Mouse (Mus musculus) intestine, embryonic 15.5 days (tissue): ENCODE measurements around the gene Cnnm2. TPM values are rescaled to one million over a fixed set of nuclear protein-coding genes. Genes with fewer than 3 reads are reported as not detected.

Experiments
- ATAC-seq: fragments of 200-750 bp; cut with Nextera tagmentation; 2 replicates; pipeline ENCODE4 v1.8.0; 2017; ENCODE audit warnings: moderate TSS enrichment, moderate library complexity
- H3K27ac ChIP-seq: fragments of 300-500 bp; sonication (generic); 2 replicates; pipeline ENCODE4 v1.5.1; 2015; ENCODE audit warnings: mild to moderate bottlenecking, inconsistent platforms
- H3K27me3 ChIP-seq: fragments of 300-500 bp; sonication (generic); replicated peaks from 2 replicates; pipeline ENCODE4 v1.6.1; 2015; ENCODE audit warnings: inconsistent platforms
- H3K36me3 ChIP-seq: fragments of 300-500 bp; sonication (generic); 2 replicates; pipeline ENCODE4 v1.6.1; 2015; ENCODE audit warnings: inconsistent platforms
- H3K4me1 ChIP-seq: fragments of 300-500 bp; sonication (generic); replicated peaks from 2 replicates; pipeline ENCODE4 v1.6.1; 2015; ENCODE audit warnings: inconsistent platforms
- H3K4me2 ChIP-seq: fragments of 300-500 bp; sonication (generic); replicated peaks from 2 replicates; pipeline ENCODE4 v1.6.1; 2015; ENCODE audit warnings: mild to moderate bottlenecking, inconsistent platforms
- H3K4me3 ChIP-seq: fragments of 300-500 bp; sonication (generic); replicated peaks from 2 replicates; pipeline ENCODE4 v1.5.1; 2015; ENCODE audit warnings: inconsistent platforms
- H3K9ac ChIP-seq: fragments of 300-500 bp; sonication (generic); 2 replicates; pipeline ENCODE4 v1.6.1; 2015; ENCODE audit warnings: inconsistent platforms
- H3K9me3 ChIP-seq: fragments of 300-500 bp; sonication (generic); 2 replicates; pipeline ENCODE4 v1.6.1; 2016; ENCODE audit warnings: inconsistent platforms
- WGBS: fragments of 180-500 bp; shearing (Covaris S2); methylation state at CpG from one replicate; pipeline ENCODE4 v1.1.7; 2015; 5-methylcytosine and 5-hydroxymethylcytosine counted together
- polyA plus RNA-seq: library from polyadenylated mRNA; unstranded; fragments of >200 nt; fragmentation: Nextera tagmentation; extraction: Ambion mirVana; gene quantifications from 2 replicates; pipeline ENCODE4 v1.2.1, GENCODE M21; 2015

Gene Cnnm2
- polyA plus RNA-seq, 1 experiment from 2014 or later = 2.9 TPM

DNA sequence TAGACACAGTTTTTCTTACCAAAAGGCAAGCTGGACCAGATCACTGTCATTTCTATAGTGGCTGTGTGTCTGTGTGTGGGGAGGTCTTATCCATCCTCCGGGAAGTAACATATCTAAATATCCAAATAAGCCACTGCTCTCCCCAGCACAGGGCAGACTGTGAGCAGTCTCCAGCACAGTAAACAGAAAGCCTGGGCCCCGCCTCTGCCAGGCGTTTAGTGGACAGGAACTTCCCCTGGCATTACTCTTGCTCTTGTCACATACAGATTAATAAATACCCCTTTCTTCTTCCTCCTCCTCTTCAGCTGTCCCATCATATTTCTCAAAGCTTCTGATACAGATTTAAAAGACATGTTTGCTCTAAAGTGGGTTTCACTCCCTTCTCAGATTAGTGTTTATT lies 101.2 kb downstream of the Cnnm2 start:
- 0 out of 2 replicates have a peak, but pooled peaks cover 7% of the 10 kb centered on the region for H3K4me1 ChIP-seq
- WGBS = 9% methylated on average over 3 of the region's 3 CpGs
- H3K9me3 ChIP-seq = no peaks in the 10 kb centered on the region
- H3K27ac ChIP-seq = no peak overlapping the region
- no peak overlapping the region for H3K4me2 ChIP-seq
- H3K36me3 ChIP-seq = no peaks in the 10 kb centered on the region
- H3K4me3 ChIP-seq = no peak overlapping the region
- H3K9ac ChIP-seq = no peak overlapping the region
- no peaks in the 10 kb centered on the region for H3K27me3 ChIP-seq
- no peak for ATAC-seq

DNA sequence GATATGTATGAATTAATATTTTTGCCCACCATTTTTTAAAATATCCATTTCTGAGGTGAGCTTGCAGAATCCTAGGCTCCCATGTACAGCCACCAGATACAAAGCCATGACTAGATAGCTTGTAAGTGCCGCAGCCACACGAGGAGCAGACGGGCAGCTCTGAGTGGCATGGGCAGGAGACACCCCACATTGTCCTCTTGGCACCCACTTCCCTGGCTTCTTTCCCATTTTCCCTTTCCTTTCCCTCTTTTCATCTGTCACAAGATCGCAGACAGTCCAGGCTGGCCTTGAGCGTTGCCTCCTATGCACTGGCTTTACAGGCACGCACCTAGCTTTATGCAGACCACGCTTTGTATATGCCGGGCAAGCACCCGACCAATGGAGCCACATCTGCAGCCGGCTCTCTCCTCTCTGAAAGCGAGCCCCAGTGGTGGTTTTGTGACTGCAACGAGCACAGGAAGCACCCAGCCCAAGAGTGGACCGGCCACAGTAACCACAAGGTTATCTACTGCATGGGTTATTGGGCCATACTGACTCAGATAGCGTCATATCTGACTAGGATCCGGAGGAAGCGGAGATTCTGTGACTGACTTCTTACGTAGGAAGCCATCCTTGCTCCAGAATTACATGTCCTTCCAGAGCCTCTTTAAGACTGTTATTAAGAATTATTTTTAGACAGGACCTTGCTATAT lies 102.0 kb downstream of the Cnnm2 start:
- Histone ChIP-seq H3K36me3 (no peaks in the 10 kb centered on the region), H3K27ac (no peak overlapping the region), H3K27me3 (no peaks in the 10 kb centered on the region), H3K9me3 (no peaks in the 10 kb centered on the region), H3K4me1 (0 out of 2 replicates have a peak, but pooled peaks cover 7% of the 10 kb centered on the region), H3K9ac (no peak overlapping the region), H3K4me3 (no peak overlapping the region), H3K4me2 (no peak overlapping the region)
- no peak for ATAC-seq
- 74% methylated on average over 17 of the region's 17 CpGs for WGBS

DNA sequence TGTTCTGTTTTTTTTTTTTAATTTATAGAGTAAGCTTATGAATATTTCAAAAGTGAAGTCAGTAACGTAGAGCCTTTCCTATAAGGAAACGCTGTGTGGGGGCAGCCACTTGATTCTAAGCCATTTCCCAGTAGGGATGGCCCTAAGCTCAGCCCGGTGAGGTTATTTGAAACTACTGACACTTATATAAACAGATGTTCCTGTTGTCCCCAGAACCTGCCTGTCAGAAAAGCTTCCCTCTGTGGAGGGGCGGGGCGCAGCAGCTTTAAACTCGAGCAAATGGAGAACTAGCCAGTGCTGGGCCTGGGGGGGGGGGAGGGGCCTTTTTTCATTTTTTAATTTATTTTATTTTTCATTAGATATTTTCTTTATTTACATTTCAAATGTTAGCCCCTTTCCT lies 102.7 kb downstream of the Cnnm2 start:
- ATAC-seq = no peak
- no peaks in the 10 kb centered on the region for H3K36me3 ChIP-seq
- WGBS = 34% methylated on average over 6 of the region's 6 CpGs
- no peaks in the 10 kb centered on the region for H3K9me3 ChIP-seq
- H3K4me2 ChIP-seq = no peak overlapping the region
- H3K9ac ChIP-seq = no peak overlapping the region
- no peak overlapping the region for H3K4me3 ChIP-seq
- H3K4me1 ChIP-seq = 0 out of 2 replicates have a peak, but pooled peaks cover 7% of the 10 kb centered on the region
- no peak overlapping the region for H3K27ac ChIP-seq
- no peaks in the 10 kb centered on the region for H3K27me3 ChIP-seq

- Histone ChIP-seq H3K4me2 (no peak overlapping the region), H3K4me3 (no peak overlapping the region), H3K27ac (no peak overlapping the region), H3K9ac (no peak overlapping the region), H3K27me3 (no peaks in the 10 kb centered on the region), H3K36me3 (no peaks in the 10 kb centered on the region), H3K9me3 (no peaks in the 10 kb centered on the region), H3K4me1 (0 out of 2 replicates have a peak, but pooled peaks cover 7% of the 10 kb centered on the region)
- ATAC-seq = no peak
- 52% methylated on average over 6 of the region's 6 CpGs for WGBS
These were observed 103.4 kb downstream of the Cnnm2 start for GRCm38 (mm10) chr19:46864731-46865331.

GRCm38 (mm10) chr19:46865381-46865780 lies 104.0 kb downstream of the Cnnm2 start:
- no peaks in the 10 kb centered on the region for H3K36me3 ChIP-seq
- WGBS = 81% methylated on average over 4 of the region's 4 CpGs
- H3K27ac ChIP-seq = no peak overlapping the region
- no peaks in the 10 kb centered on the region for H3K27me3 ChIP-seq
- H3K9me3 ChIP-seq = no peaks in the 10 kb centered on the region
- 0 out of 2 replicates have a peak, but pooled peaks cover 7% of the 10 kb centered on the region for H3K4me1 ChIP-seq
- ATAC-seq = no peak
- H3K9ac ChIP-seq = no peak overlapping the region
- H3K4me2 ChIP-seq = no peak overlapping the region
- no peak overlapping the region for H3K4me3 ChIP-seq

DNA sequence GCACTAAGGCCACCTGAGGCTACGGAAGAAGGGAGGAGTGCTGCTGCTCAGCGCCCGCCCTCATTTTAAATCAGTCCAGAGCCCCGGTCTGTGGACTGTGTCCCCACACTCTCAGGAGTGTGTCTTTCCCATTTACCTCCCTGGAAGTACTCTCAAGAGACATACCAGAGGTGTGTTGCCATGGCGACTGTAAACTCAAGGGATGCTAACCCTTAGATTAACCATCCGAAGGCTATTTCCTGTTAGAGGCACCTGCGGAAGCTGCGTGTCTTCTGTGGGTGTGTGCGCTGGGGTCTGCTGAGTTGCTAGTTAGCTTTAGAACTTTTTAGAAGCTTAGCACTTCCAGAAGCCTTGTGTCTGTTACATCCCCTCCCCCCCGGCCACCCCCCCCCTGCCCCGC lies 107.7 kb downstream of the Cnnm2 start:
- 0 out of 2 replicates have a peak, but pooled peaks have one; percentile 17 for ATAC-seq
- Histone ChIP-seq H3K27me3 (no peaks in the 10 kb centered on the region), H3K9ac (no peak overlapping the region), H3K4me1 (no peaks in the 10 kb centered on the region), H3K4me3 (no peak overlapping the region), H3K36me3 (no peaks in the 10 kb centered on the region), H3K27ac (no peak overlapping the region), H3K4me2 (no peak overlapping the region), H3K9me3 (no peaks in the 10 kb centered on the region)
- WGBS = 48% methylated on average over 11 of the region's 11 CpGs

DNA sequence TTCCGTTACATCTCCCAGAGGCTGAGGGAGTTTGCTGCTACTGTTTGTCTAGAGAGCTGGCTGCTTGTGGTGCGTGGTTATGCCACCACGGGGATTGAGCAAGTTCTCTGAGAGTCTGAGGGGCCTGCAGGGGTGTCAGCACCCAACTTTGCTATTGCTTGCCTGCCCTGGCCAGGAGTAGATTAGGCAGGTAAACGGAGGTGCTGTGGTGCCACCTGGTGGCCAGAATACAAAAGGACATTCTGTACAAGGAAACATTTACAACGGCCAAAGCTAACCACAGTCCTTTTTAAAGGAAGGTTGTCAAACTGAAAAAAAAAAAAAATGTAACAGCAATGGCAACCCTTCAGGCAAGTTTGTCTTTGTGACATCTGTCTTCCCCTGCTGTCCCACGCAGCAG lies 108.1 kb downstream of the Cnnm2 start:
- Histone ChIP-seq H3K27me3 (no peaks in the 10 kb centered on the region), H3K4me3 (no peak overlapping the region), H3K9me3 (no peaks in the 10 kb centered on the region), H3K4me2 (no peak overlapping the region), H3K36me3 (no peaks in the 10 kb centered on the region), H3K4me1 (no peaks in the 10 kb centered on the region), H3K27ac (no peak overlapping the region), H3K9ac (no peak overlapping the region)
- 6% methylated on average over 6 of the region's 6 CpGs for WGBS
- ATAC-seq = peak; percentile 67; the same call in 1 of the 2 replicates

- Histone ChIP-seq H3K4me2 (no peak overlapping the region), H3K9ac (no peak overlapping the region), H3K36me3 (no peaks in the 10 kb centered on the region), H3K4me3 (no peak overlapping the region), H3K9me3 (no peaks in the 10 kb centered on the region), H3K27ac (no peak overlapping the region), H3K4me1 (no peaks in the 10 kb centered on the region), H3K27me3 (no peaks in the 10 kb centered on the region)
- WGBS = 95% methylated on average over 4 of the region's 4 CpGs
- ATAC-seq = no peak
These were observed 109.7 kb downstream of the Cnnm2 start for GRCm38 (mm10) chr19:46871096-46871495.

DNA sequence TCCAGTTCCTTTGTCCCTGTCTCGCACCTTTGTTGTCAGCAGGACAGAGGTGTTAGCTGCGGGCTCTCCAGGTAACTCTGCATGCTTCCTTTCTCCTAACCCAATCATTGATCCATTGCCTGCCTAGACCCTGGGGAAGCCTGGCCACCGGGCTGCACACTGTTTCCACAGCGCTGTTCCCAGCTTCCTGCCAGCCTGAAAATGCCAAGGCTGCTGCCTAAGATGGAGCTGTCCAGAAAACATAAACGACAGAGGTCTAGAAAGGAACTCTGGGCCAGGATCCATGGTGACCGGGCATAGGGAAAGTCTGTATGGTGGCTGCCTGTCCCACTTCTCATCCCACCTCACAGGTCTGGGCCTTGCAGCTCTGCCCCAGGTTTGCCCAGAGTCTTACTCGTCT lies 110.3 kb downstream of the Cnnm2 start:
- Histone ChIP-seq H3K4me1 (no peaks in the 10 kb centered on the region), H3K27me3 (no peaks in the 10 kb centered on the region), H3K4me2 (no peak overlapping the region), H3K27ac (no peak overlapping the region), H3K9me3 (no peaks in the 10 kb centered on the region), H3K36me3 (no peaks in the 10 kb centered on the region), H3K9ac (no peak overlapping the region), H3K4me3 (no peak overlapping the region)
- no peak for ATAC-seq
- 65% methylated on average over 7 of the region's 7 CpGs for WGBS

DNA sequence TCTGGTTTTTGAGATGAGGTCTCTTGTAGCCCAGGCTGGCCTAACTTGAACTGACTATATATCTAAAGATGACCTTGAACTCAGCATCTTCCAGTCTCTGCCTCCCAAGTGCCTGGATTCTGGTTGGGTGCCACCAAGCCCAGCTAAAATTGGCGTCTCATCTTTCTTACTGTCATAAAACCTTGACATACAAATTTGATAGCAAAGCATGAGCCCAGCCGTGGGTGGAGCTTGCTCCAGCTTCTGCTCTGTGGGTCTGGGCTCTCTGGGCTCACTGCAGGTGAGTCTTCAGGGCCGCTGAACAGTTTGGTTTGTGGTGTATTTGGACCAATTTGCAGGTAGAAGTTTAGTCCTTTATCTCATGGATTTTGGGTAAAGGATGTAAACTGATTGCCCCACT lies 112.5 kb downstream of the Cnnm2 start:
- H3K4me3 ChIP-seq = no peak overlapping the region
- 75% methylated on average over 3 of the region's 3 CpGs for WGBS
- no peak overlapping the region for H3K9ac ChIP-seq
- no peak overlapping the region for H3K4me2 ChIP-seq
- no peaks in the 10 kb centered on the region for H3K27me3 ChIP-seq
- no peaks in the 10 kb centered on the region for H3K4me1 ChIP-seq
- no peaks in the 10 kb centered on the region for H3K9me3 ChIP-seq
- no peak overlapping the region for H3K27ac ChIP-seq
- ATAC-seq = no peak
- H3K36me3 ChIP-seq = no peaks in the 10 kb centered on the region

DNA sequence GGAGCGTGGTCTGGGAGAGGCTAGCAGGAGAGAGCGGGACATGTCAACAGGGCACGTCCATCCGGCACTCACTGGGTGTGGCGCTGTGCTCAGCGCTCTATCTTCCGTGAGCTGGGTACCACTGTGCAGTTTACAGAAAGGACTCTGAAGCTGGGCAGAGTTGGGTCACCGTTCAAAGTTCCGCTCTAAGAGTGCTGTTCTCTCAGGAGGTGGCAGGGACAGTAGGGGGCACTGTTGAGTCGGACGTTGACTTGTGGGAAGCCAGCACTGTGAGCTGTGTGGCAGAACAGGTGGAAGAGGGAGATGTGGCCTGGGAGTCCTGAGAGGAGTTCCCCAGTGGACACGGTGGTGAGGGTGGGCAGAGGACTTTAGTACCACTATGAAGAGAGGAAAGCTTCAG lies 114.4 kb downstream of the Cnnm2 start:
- no peaks in the 10 kb centered on the region for H3K36me3 ChIP-seq
- H3K27ac ChIP-seq = no peak overlapping the region
- WGBS = 36% methylated on average over 12 of the region's 12 CpGs
- no peak overlapping the region for H3K4me3 ChIP-seq
- H3K9me3 ChIP-seq = no peaks in the 10 kb centered on the region
- no peaks in the 10 kb centered on the region for H3K4me1 ChIP-seq
- H3K9ac ChIP-seq = no peak overlapping the region
- no peaks in the 10 kb centered on the region for H3K27me3 ChIP-seq
- H3K4me2 ChIP-seq = no peak overlapping the region
- ATAC-seq = peak; percentile 66

DNA sequence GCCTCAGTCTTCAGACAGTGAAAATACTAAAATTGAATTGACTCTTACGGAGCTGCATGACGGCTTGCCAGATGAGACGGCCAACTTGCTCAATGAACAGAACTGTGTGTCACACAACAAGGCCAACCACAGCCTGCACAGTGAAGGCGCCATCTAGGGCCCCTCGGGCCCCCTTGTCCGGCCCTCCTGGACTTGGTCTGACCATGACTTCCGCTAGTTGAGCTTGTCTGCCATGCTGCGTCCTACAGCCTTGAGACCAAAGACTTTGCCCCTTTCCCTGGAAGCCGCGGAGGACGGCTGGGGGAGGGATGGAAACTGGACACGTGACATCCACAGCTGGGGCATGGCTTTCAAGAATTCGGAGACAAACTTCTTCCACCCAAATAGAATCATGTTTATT lies 116.5 kb downstream of the Cnnm2 start:
- 89% methylated on average over 13 of the region's 13 CpGs for WGBS

DNA sequence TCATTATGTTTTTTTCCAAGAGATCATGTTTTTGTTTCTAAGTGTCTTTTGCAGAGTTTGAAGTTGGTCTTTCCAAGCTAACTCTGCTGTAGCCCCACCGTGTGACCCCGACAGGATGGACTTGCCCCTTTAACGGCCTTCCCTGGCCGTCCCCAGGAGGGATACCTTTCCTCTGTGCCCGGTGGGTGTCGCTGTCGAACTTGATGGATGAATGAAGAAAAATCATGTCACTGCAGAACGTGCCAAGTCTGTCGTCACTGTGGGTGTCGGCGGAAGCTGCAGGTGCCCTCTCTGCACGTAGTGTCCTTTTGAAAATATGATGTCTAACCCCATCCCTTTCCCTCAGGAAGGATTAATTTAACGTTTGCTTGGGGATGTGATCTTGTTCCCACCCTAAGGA lies 117.0 kb downstream of the Cnnm2 start:
- ATAC-seq = 0 out of 2 replicates have a peak, but pooled peaks have one; percentile 8
- no peaks in the 10 kb centered on the region for H3K9me3 ChIP-seq
- H3K4me3 ChIP-seq = no peak overlapping the region
- H3K9ac ChIP-seq = no peak overlapping the region
- H3K4me1 ChIP-seq = no peaks in the 10 kb centered on the region
- WGBS = 47% methylated on average over 13 of the region's 13 CpGs
- H3K27ac ChIP-seq = no peak overlapping the region
- no peaks in the 10 kb centered on the region for H3K36me3 ChIP-seq
- H3K27me3 ChIP-seq = no peaks in the 10 kb centered on the region
- H3K4me2 ChIP-seq = no peak overlapping the region

More for the DNA sequence above, 116.5 kb downstream of the Cnnm2 start:
- Histone ChIP-seq H3K27ac (no peak overlapping the region), H3K9me3 (no peaks in the 10 kb centered on the region), H3K4me2 (no peak overlapping the region), H3K4me3 (no peak overlapping the region), H3K9ac (no peak overlapping the region), H3K36me3 (no peaks in the 10 kb centered on the region), H3K4me1 (no peaks in the 10 kb centered on the region), H3K27me3 (no peaks in the 10 kb centered on the region)
- ATAC-seq = no peak
